Mouse (Mus musculus) heart, adult 9 months (tissue): Measurements from ENCODE around the gene Mlf1.
A peak's percentile ranks its signal among the peaks of the same experiment; 100 is the strongest.

Experiments used
- DNase-seq, 2 experiments: peaks; one replicate each; pipeline ENCODE4 v3.0.0; 2022; ENCODE audit warnings: low spot score in 2 of 2

Gene Mlf1

GRCm38 (mm10) chr3:67373872-67374271, at the start of gene Mlf1:
Mlf1 (plus strand) TSS chr3:67374097.
- peak; percentile 82 to 87 for DNase-seq

GRCm38 (mm10) chr3:67339558-67339957, 34.3 kb upstream of the Mlf1 start:
- no peak for DNase-seq

GRCm38 (mm10) chr3:67340921-67341320, 33.0 kb upstream of the Mlf1 start:
- no peak for DNase-seq

- no peak for DNase-seq
Measured at GRCm38 (mm10) chr3:67343004-67343662, 30.8 kb upstream of the Mlf1 start.

- peak in 1 of 2 experiments; percentile 14 for DNase-seq
Measured at GRCm38 (mm10) chr3:67344599-67344998, 29.3 kb upstream of the Mlf1 start.

GRCm38 (mm10) chr3:67346674-67347073, 27.2 kb upstream of the Mlf1 start:
- DNase-seq: no peak

GRCm38 (mm10) chr3:67351406-67352127, 22.3 kb upstream of the Mlf1 start:
- DNase-seq: no peak

GRCm38 (mm10) chr3:67352128-67352762, 21.7 kb upstream of the Mlf1 start:
- no peak for DNase-seq

GRCm38 (mm10) chr3:67352763-67353149, 21.1 kb upstream of the Mlf1 start:
- no peak for DNase-seq

GRCm38 (mm10) chr3:67358376-67358775, 15.5 kb upstream of the Mlf1 start:
- no peak for DNase-seq

- no peak for DNase-seq
Measured at GRCm38 (mm10) chr3:67366087-67366892, 7.6 kb upstream of the Mlf1 start.

GRCm38 (mm10) chr3:67367481-67367880, 6.4 kb upstream of the Mlf1 start:
- DNase-seq: peak; percentile 19 to 56

- peak in 1 of 2 experiments; percentile 39 for DNase-seq
Measured at GRCm38 (mm10) chr3:67369407-67370079, 4.4 kb upstream of the Mlf1 start.

GRCm38 (mm10) chr3:67372194-67372593, 1.7 kb upstream of the Mlf1 start:
- no peak for DNase-seq

GRCm38 (mm10) chr3:67372781-67373180, 1.1 kb upstream of the Mlf1 start:
- DNase-seq: peak; percentile 60 to 61

GRCm38 (mm10) chr3:67374360-67374778, 472 bp downstream of the Mlf1 start:
- DNase-seq: no peak

- DNase-seq: no peak
Measured at GRCm38 (mm10) chr3:67375063-67375462, 1.2 kb downstream of the Mlf1 start, which contains the start of gene Gm17402. Gm17402 (minus strand) TSS chr3:67375163.

GRCm38 (mm10) chr3:67378215-67378614, 4.3 kb downstream of the Mlf1 start:
- DNase-seq: peak; percentile 31 to 62

- DNase-seq: no peak
Measured at GRCm38 (mm10) chr3:67429338-67429998, 55.6 kb downstream of the Mlf1 start.

- DNase-seq: peak; percentile 83 to 87
Measured at GRCm38 (mm10) chr3:67429999-67430380, 56.1 kb downstream of the Mlf1 start, which contains the start of gene Gfm1. Gfm1 (plus strand) TSS chr3:67430096.

- DNase-seq: no peak
Measured at GRCm38 (mm10) chr3:67434011-67434410, 60.1 kb downstream of the Mlf1 start.
